In genomic region chr1:132341731-132342501, GRCm38 (mm10) we compare ENCODE assay signal across 9 mouse cellular contexts. TPM values are rescaled to one million over a fixed set of nuclear protein-coding genes. Genes with fewer than 3 reads are reported as not detected.
A peak's percentile ranks its signal among the peaks of the same experiment; 100 is the strongest.
DNase-seq lines count a peak whose midpoint lies in the region; ATAC-seq lines count a peak whose summit lies in the region.
"Had no signal": no experiment of that assay in that cellular context is flagged by ENCODE, and none has a peak within 500 bp of the region (broad histone marks: within the 10 kb centered on the region; RNA-seq: fewer than 3 reads in every experiment).

No protein-coding gene starts in this region.

- H3K9me3 ChIP-seq in heart, embryonic 11.5 days (replicated peaks; ENCODE audit: control insufficient read depth, low read length), result no peaks in the 10 kb centered on the region
- no peaks in the 10 kb centered on the region for H3K9me3 ChIP-seq in liver, embryonic 16.5 days (replicated peaks; ENCODE audit: control insufficient read depth, low read length)
- no peaks in the 10 kb centered on the region for H3K9me3 ChIP-seq in forebrain, embryonic 11.5 days (ENCODE audit: control insufficient read depth, low read length)

- no peaks in the 10 kb centered on the region for H3K27me3 ChIP-seq in heart, embryonic 11.5 days (ENCODE audit: control insufficient read depth, insufficient read depth, low read length)
- no peaks in the 10 kb centered on the region for H3K27me3 ChIP-seq in liver, embryonic 16.5 days (ENCODE audit: control insufficient read depth, insufficient read depth, low read depth, low read length)
- no peaks in the 10 kb centered on the region for H3K27me3 ChIP-seq in forebrain, embryonic 11.5 days (ENCODE audit: control insufficient read depth, insufficient read depth, low read length)

- peaks cover 22% of the 10 kb centered on the region for H3K4me1 ChIP-seq in heart, embryonic 11.5 days (ENCODE audit: control insufficient read depth, insufficient read depth, low read length)
- peaks cover 12% of the 10 kb centered on the region for H3K4me1 ChIP-seq in liver, embryonic 16.5 days (ENCODE audit: control insufficient read depth, low read depth, low read length)
- H3K4me1 ChIP-seq in forebrain, embryonic 11.5 days (replicated peaks; ENCODE audit: control insufficient read depth, insufficient read depth, low read length), result peaks cover 5% of the 10 kb centered on the region; the same call in 1 of the 2 replicates

- H3K9ac ChIP-seq in heart, embryonic 11.5 days (ENCODE audit: low read depth, low read length), result no peak overlapping the region
- no peak overlapping the region for H3K9ac ChIP-seq in liver, embryonic 16.5 days (ENCODE audit: low read depth, low read length)
- no peak overlapping the region for H3K9ac ChIP-seq in forebrain, embryonic 11.5 days (ENCODE audit: low read length)

- H3K36me3 ChIP-seq in heart, embryonic 11.5 days (ENCODE audit: control insufficient read depth, insufficient read depth, low read length), result no peaks in the 10 kb centered on the region
- no peaks in the 10 kb centered on the region for H3K36me3 ChIP-seq in liver, embryonic 16.5 days (ENCODE audit: control insufficient read depth, insufficient read depth)
- no peaks in the 10 kb centered on the region for H3K36me3 ChIP-seq in forebrain, embryonic 11.5 days (ENCODE audit: control insufficient read depth, insufficient read depth, low read length)

- H3K4me2 ChIP-seq in heart, embryonic 11.5 days, result no peak overlapping the region
- H3K4me2 ChIP-seq in liver, embryonic 16.5 days (ENCODE audit: low read depth, low read length), result no peak overlapping the region
- no peak overlapping the region for H3K4me2 ChIP-seq in forebrain, embryonic 11.5 days (ENCODE audit: low read depth, low read length, severe bottlenecking)

- H3K4me3 ChIP-seq in heart, embryonic 11.5 days (ENCODE audit: low read depth, low read length), result no peak overlapping the region
- no peak overlapping the region for H3K4me3 ChIP-seq in liver, embryonic 16.5 days (ENCODE audit: low read depth, low read length)
- H3K4me3 ChIP-seq in forebrain, embryonic 11.5 days (ENCODE audit: low read depth, low read length), result no peak overlapping the region

- no peak; the same call in 1 of the 2 replicates for ATAC-seq in heart, embryonic 11.5 days (replicated peaks; ENCODE audit: insufficient number of reproducible peaks, low FRiP score, low TSS enrichment)
- peak; percentile 49 for ATAC-seq in liver, embryonic 16.5 days (ENCODE audit: low read depth)
- ATAC-seq in forebrain, embryonic 11.5 days (replicated peaks; ENCODE audit: low FRiP score), result no peak

- peak; percentile 81 to 94 for DNase-seq in heart, adult 18-20 months
- DNase-seq in heart, adult 9 months (ENCODE audit: low spot score in 2 of 2), result peak; percentile 87 to 93
- DNase-seq in spleen, postnatal 4 days (ENCODE audit: low spot score in 2 of 2), result peak; percentile 78 to 79
- no peak for DNase-seq in layer of hippocampus, adult 8-10 months (ENCODE audit: low spot score in 2 of 2)
- no peak for DNase-seq in forebrain, embryonic 11.5 days (ENCODE audit: low spot score)
- no peak for DNase-seq in embryo, embryonic 10 days (ENCODE audit: low spot score)

- no peak overlapping the region for H3K27ac ChIP-seq in heart, embryonic 11.5 days (ENCODE audit: low read depth, low read length)
- H3K27ac ChIP-seq in liver, embryonic 16.5 days (ENCODE audit: low read length), result peak overlapping the region; percentile 32; the same call in 1 of the 2 replicates
- H3K27ac ChIP-seq in forebrain, embryonic 11.5 days (ENCODE audit: low read depth, low read length), result no peak overlapping the region

- WGBS in heart, embryonic 11.5 days (ENCODE audit: insufficient replicate concordance), result 25% methylated on average over 5 of the region's 5 CpGs
- 16% methylated on average over 5 of the region's 5 CpGs for WGBS in liver, embryonic 16.5 days (ENCODE audit: insufficient replicate concordance)
- WGBS in forebrain, embryonic 11.5 days, result 67% methylated on average over 5 of the region's 5 CpGs

RNA-seq across cellular contexts. Expression of gene Nuak2, which starts 26.0 kb away (rescaled TPM):
- 1 to 10 TPM; 4.2 to 4.4 TPM for total RNA-seq in heart, adult 18-20 months (2021)
- 2.6 and 3.6 TPM in 2 replicates for polyA plus RNA-seq in heart, embryonic 11.5 days (2014; fragmentation: Nextera tagmentation; extraction: Ambion mirVana)
- polyA plus RNA-seq in liver, embryonic 16.5 days (2015; fragmentation: Nextera tagmentation; extraction: Ambion mirVana), result 3.2 and 3.6 TPM in 2 replicates
- 1 to 10 TPM; 1.2 to 2.0 (median 1.9) TPM for total RNA-seq in layer of hippocampus, adult 8-10 months (2022)
- polyA plus RNA-seq in forebrain, embryonic 11.5 days (2014; fragmentation: Nextera tagmentation; extraction: Ambion mirVana), result 57.7 and 63.4 TPM in 2 replicates

RNA-seq across cellular contexts. Expression of gene Klhdc8a, which starts 43.5 kb away (rescaled TPM):
- 10 to 100 TPM; 16.7 to 25.6 TPM for total RNA-seq in heart, adult 18-20 months (2021)
- 0.45 and 0.56 TPM in 2 replicates for polyA plus RNA-seq in heart, embryonic 11.5 days (2014; fragmentation: Nextera tagmentation; extraction: Ambion mirVana)
- 0.06 and 0.11 TPM in 2 replicates for polyA plus RNA-seq in liver, embryonic 16.5 days (2015; fragmentation: Nextera tagmentation; extraction: Ambion mirVana)
- total RNA-seq in layer of hippocampus, adult 8-10 months (2022), result 1 to 10 TPM; 5.1 to 6.2 (median 5.7) TPM
- polyA plus RNA-seq in forebrain, embryonic 11.5 days (2014; fragmentation: Nextera tagmentation; extraction: Ambion mirVana), result 0.99 and 1.1 TPM in 2 replicates
- polyA plus RNA-seq: stomach, embryonic 14.5 days had no signal

RNA-seq across cellular contexts. Expression of gene Tmcc2, which starts 49.2 kb away (rescaled TPM):
- total RNA-seq in heart, adult 18-20 months (2021), result 10 to 100 TPM; 25.0 to 26.0 TPM
- 10.4 and 14.6 TPM in 2 replicates for polyA plus RNA-seq in heart, embryonic 11.5 days (2014; fragmentation: Nextera tagmentation; extraction: Ambion mirVana)
- polyA plus RNA-seq in liver, embryonic 16.5 days (2015; fragmentation: Nextera tagmentation; extraction: Ambion mirVana), result 631 and 674 TPM in 2 replicates
- 100 to 1,000 TPM; 201 to 235 (median 218) TPM for total RNA-seq in layer of hippocampus, adult 8-10 months (2022)
- polyA plus RNA-seq in forebrain, embryonic 11.5 days (2014; fragmentation: Nextera tagmentation; extraction: Ambion mirVana), result 13.3 and 16.1 TPM in 2 replicates

Comparison
In these comparisons a context has a peak if more than half of its experiments do, and no peak if none do; other contexts are left out.
1. DNase-seq: peak in heart, adult 18-20 months (2 of 2), heart, adult 9 months (2 of 2) and spleen, postnatal 4 days (2 of 2); none in layer of hippocampus, adult 8-10 months (0 of 2), forebrain, embryonic 11.5 days (single experiment) and embryo, embryonic 10 days (single experiment).
2. RNA of gene Nuak2, which starts 26.0 kb away (polyA plus RNA-seq): 57.7 to 63.4 TPM in forebrain, embryonic 11.5 days; 3.2 to 3.6 TPM in liver, embryonic 16.5 days and 2.6 to 3.6 TPM in heart, embryonic 11.5 days; every median in the first group is over 10 times any median in the second.
3. RNA of gene Tmcc2, which starts 49.2 kb away (polyA plus RNA-seq): 631 to 674 TPM in liver, embryonic 16.5 days; 13.3 to 16.1 TPM in forebrain, embryonic 11.5 days and 10.4 to 14.6 TPM in heart, embryonic 11.5 days; every median in the first group is over 10 times any median in the second.